Mouse (Mus musculus) MEL (cell line): ENCODE measurements at regions not wholly inside any gene's neighbourhood (a gene's known extent, or its start where the extent isn't known, plus 50 kb on each side); places are given as distances from the start of the nearest gene placed in this dataset.

Experiments used
- DNase-seq: peaks from one replicate; pipeline ENCODE4 v3.0.0; 2011; ENCODE audit warnings: low read depth, low spot score
- H3K27ac ChIP-seq: 2 replicates; pipeline ENCODE4 v1.5.1; 2012; ENCODE audit warnings: low read depth, mild to moderate bottlenecking, control low read depth, low read length, moderate library complexity; ENCODE audit not compliant: control insufficient read depth
- H3K27me3 ChIP-seq, 2 experiments: fragments of 150-350 bp in 1 of 2; sonication (generic) in 1 of 2; 2 replicates each; pipeline ENCODE4 v1.6.1; 2012; ENCODE audit warnings: low read length in 2 of 2, mild to moderate bottlenecking in 2 of 2, improper control_type of control experiment in 1 of 2, moderate library complexity in 1 of 2; ENCODE audit not compliant: insufficient read depth in 2 of 2, control insufficient read depth in 1 of 2
- H3K36me3 ChIP-seq, 2 experiments: 2 replicates each; pipeline ENCODE4 v1.6.1; 2012 to 2014; ENCODE audit warnings: low read length in 2 of 2, improper control_type of control experiment in 1 of 2, inconsistent platforms in 1 of 2, mild to moderate bottlenecking in 1 of 2; ENCODE audit not compliant: insufficient read depth in 2 of 2, control insufficient read depth in 1 of 2
- H3K4me1 ChIP-seq, 2 experiments: fragments of 150-350 bp in 1 of 2; sonication (generic) in 1 of 2; 2 replicates each; pipeline ENCODE4 v1.6.1; 2012; ENCODE audit warnings: low read length in 2 of 2, improper control_type of control experiment in 1 of 2, mild to moderate bottlenecking in 1 of 2; ENCODE audit not compliant: insufficient read depth in 2 of 2, control insufficient read depth in 1 of 2
- H3K4me3 ChIP-seq, 2 experiments: fragments of 150-350 bp in 1 of 2; sonication (generic) in 1 of 2; 2 replicates each; pipeline ENCODE4 v1.5.1; 2012; ENCODE audit warnings: low read depth in 2 of 2, low read length in 2 of 2, mild to moderate bottlenecking in 2 of 2, moderate library complexity in 2 of 2, control low read depth in 1 of 2, improper control_type of control experiment in 1 of 2; ENCODE audit not compliant: control insufficient read depth in 1 of 2, insufficient read depth in 1 of 2
- H3K79me2 ChIP-seq: 2 replicates; pipeline ENCODE4 v1.6.1; 2012; ENCODE audit warnings: mild to moderate bottlenecking, low read length, moderate library complexity; ENCODE audit not compliant: control insufficient read depth, poor library complexity, insufficient read depth
- H3K9ac ChIP-seq: 2 replicates; pipeline ENCODE4 v1.6.1; 2012; ENCODE audit warnings: low read depth, mild to moderate bottlenecking, control low read depth, low read length, moderate library complexity; ENCODE audit not compliant: control insufficient read depth, poor library complexity, severe bottlenecking
- H3K9me3 ChIP-seq: fragments of 150-350 bp; sonication (generic); replicated peaks from 2 replicates; pipeline ENCODE4 v1.6.1; 2012; ENCODE audit warnings: mild to moderate bottlenecking, low read length, improper control_type of control experiment, moderate library complexity; ENCODE audit not compliant: insufficient read depth
- ELF1 ChIP-seq: IDR thresholded peaks from 2 replicates; pipeline ENCODE4 v1.6.1; 2014; ENCODE audit warnings: low read depth, mild to moderate bottlenecking, inconsistent platforms, low read length, improper control_type of control experiment, moderate library complexity
- MEF2A ChIP-seq: IDR thresholded peaks from 2 replicates; pipeline ENCODE4 v1.6.1; 2014; ENCODE audit warnings: low read depth, mild to moderate bottlenecking, inconsistent platforms, low read length, improper control_type of control experiment; ENCODE audit not compliant: poor library complexity, insufficient replicate concordance, severe bottlenecking; ENCODE audit errors: extremely low read depth
- MYC ChIP-seq: IDR thresholded peaks from 2 replicates; pipeline ENCODE4 v1.6.1; 2011; ENCODE audit warnings: low read depth, mild to moderate bottlenecking, low read length, improper control_type of control experiment, moderate library complexity
- NELFE ChIP-seq: IDR thresholded peaks from 2 replicates; pipeline ENCODE4 v1.6.1; 2011; ENCODE audit warnings: low read depth, low read length, improper control_type of control experiment
- POLR2AphosphoS2 ChIP-seq: IDR thresholded peaks from 2 replicates; pipeline ENCODE4 v1.6.1; 2011; ENCODE audit warnings: low read length, improper control_type of control experiment
- RCOR1 ChIP-seq: IDR thresholded peaks from 2 replicates; pipeline ENCODE4 v1.6.1; 2012; ENCODE audit warnings: low read depth, mild to moderate bottlenecking, inconsistent platforms, low read length, improper control_type of control experiment
- TAL1 ChIP-seq: IDR thresholded peaks from 2 replicates; pipeline ENCODE4 v1.6.1; 2012; ENCODE audit warnings: mild to moderate bottlenecking, inconsistent platforms, low read length, moderate library complexity, mixed read lengths
- TBP ChIP-seq: IDR thresholded peaks from 2 replicates; pipeline ENCODE4 v1.8.0; 2011; ENCODE audit warnings: low read depth, low read length, improper control_type of control experiment
- TCF12 ChIP-seq: IDR thresholded peaks from 2 replicates; pipeline ENCODE4 v1.6.1; 2014; ENCODE audit warnings: low read depth, mild to moderate bottlenecking, inconsistent platforms, low read length, improper control_type of control experiment, moderate library complexity
- UBTF ChIP-seq: IDR thresholded peaks from 2 replicates; pipeline ENCODE4 v1.6.1; 2012; ENCODE audit warnings: low read depth, mild to moderate bottlenecking, inconsistent platforms, low read length, improper control_type of control experiment, moderate library complexity, borderline replicate concordance; ENCODE audit not compliant: insufficient read depth
- USF2 ChIP-seq, 2 experiments: IDR thresholded peaks; 2 replicates each; pipeline ENCODE4 v1.6.1; 2011 to 2012; ENCODE audit warnings: improper control_type of control experiment in 2 of 2, low read length in 2 of 2, borderline replicate concordance in 1 of 2, inconsistent platforms in 1 of 2, low read depth in 1 of 2, mild to moderate bottlenecking in 1 of 2; ENCODE audit not compliant: insufficient read depth in 1 of 2
- ZC3H11A ChIP-seq: IDR thresholded peaks from 2 replicates; pipeline ENCODE4 v1.6.1; 2012; ENCODE audit warnings: low read depth, mild to moderate bottlenecking, inconsistent platforms, low read length, improper control_type of control experiment
- ZNF384 ChIP-seq: IDR thresholded peaks from 2 replicates; pipeline ENCODE4 v1.6.1; 2012; ENCODE audit warnings: low read depth, mild to moderate bottlenecking, inconsistent platforms, low read length, improper control_type of control experiment

- H3K27ac ChIP-seq = no peak overlapping the region
- no peaks in the 10 kb centered on the region for H3K27me3 ChIP-seq
- H3K9ac ChIP-seq = no peak overlapping the region
- no peaks in the 10 kb centered on the region for H3K4me1 ChIP-seq
- no peak overlapping the region for H3K4me3 ChIP-seq
- no peak for TF ChIP-seq NELFE
- TF ChIP-seq TCF12 = no peak
- no peak for TF ChIP-seq MEF2A
- TF ChIP-seq ZNF384 = no peak
- no peak for TF ChIP-seq ZC3H11A
- no peak for TF ChIP-seq MYC
- TF ChIP-seq UBTF = no peak
- no peaks in the 10 kb centered on the region for H3K9me3 ChIP-seq
- H3K79me2 ChIP-seq = no peaks in the 10 kb centered on the region
- no peak for DNase-seq
- no peaks in the 10 kb centered on the region for H3K36me3 ChIP-seq
Measured at GRCm38 (mm10) chr4:10786701-10787100, 87.6 kb upstream of the 2610301B20Rik start.

GRCm38 (mm10) chr4:10788306-10788705, 86.0 kb upstream of the 2610301B20Rik start:
- TF ChIP-seq ELF1 (no peak), TBP (no peak)
- Histone ChIP-seq H3K27ac (no peak overlapping the region), H3K79me2 (no peaks in the 10 kb centered on the region), H3K9ac (no peak overlapping the region), H3K27me3 (peaks cover 0 to 1% of the 10 kb centered on the region in 2 experiments; a peak in 1 of 4 replicates), H3K9me3 (no peaks in the 10 kb centered on the region), H3K36me3 (no peaks in the 10 kb centered on the region), H3K4me3 (no peak overlapping the region), H3K4me1 (no peaks in the 10 kb centered on the region)
- no peak for DNase-seq

GRCm38 (mm10) chr4:10789141-10789540, 85.2 kb upstream of the 2610301B20Rik start:
- DNase-seq = no peak
- Histone ChIP-seq H3K27me3 (peaks cover 0 to 1% of the 10 kb centered on the region in 2 experiments; a peak in 1 of 4 replicates), H3K36me3 (no peaks in the 10 kb centered on the region), H3K9ac (no peak overlapping the region), H3K4me1 (no peaks in the 10 kb centered on the region), H3K79me2 (no peaks in the 10 kb centered on the region), H3K27ac (no peak overlapping the region), H3K9me3 (no peaks in the 10 kb centered on the region), H3K4me3 (no peak overlapping the region)
- TF ChIP-seq POLR2AphosphoS2 (no peak), USF2 (IDR thresholded peaks at IDR 0.05; ENCODE audit: borderline replicate concordance in 1 of 2, insufficient read depth in 1 of 2, low read depth in 1 of 2, low read length in 2 of 2) (no peak), UBTF (no peak), TAL1 (no peak), RCOR1 (no peak)
